Mouse (Mus musculus) stomach, embryonic 16.5 days (tissue): ENCODE results near the gene Fcer2a. TPM values are rescaled to one million over a fixed set of nuclear protein-coding genes. Genes with fewer than 3 reads are reported as not detected.

Experiments
- ATAC-seq: fragments of 200-750 bp; cut with Nextera tagmentation; 2 replicates; pipeline ENCODE4 v1.8.0; 2017; ENCODE audit warnings: moderate number of reproducible peaks, moderate TSS enrichment; ENCODE audit not compliant: insufficient read depth, low FRiP score
- H3K27ac ChIP-seq: fragments of 300-500 bp; sonication (generic); 2 replicates; pipeline ENCODE4 v1.5.1; 2014; ENCODE audit warnings: low read length
- H3K27me3 ChIP-seq: fragments of 300-500 bp; sonication (generic); 2 replicates; pipeline ENCODE4 v1.6.1; 2014; ENCODE audit warnings: low read length, control low read depth, mixed read lengths; ENCODE audit not compliant: control insufficient read depth, insufficient read depth
- H3K36me3 ChIP-seq: fragments of 300-500 bp; sonication (generic); 2 replicates; pipeline ENCODE4 v1.6.1; 2014; ENCODE audit warnings: low read length; ENCODE audit not compliant: control insufficient read depth, insufficient read depth
- H3K4me1 ChIP-seq: fragments of 300-500 bp; sonication (generic); 2 replicates; pipeline ENCODE4 v1.6.1; 2014; ENCODE audit warnings: low read length, control low read depth, mixed read lengths; ENCODE audit not compliant: control insufficient read depth, insufficient read depth
- H3K4me2 ChIP-seq: fragments of 300-500 bp; sonication (generic); 2 replicates; pipeline ENCODE4 v1.6.1; 2014; ENCODE audit warnings: low read depth, low read length, mixed read lengths
- H3K4me3 ChIP-seq: fragments of 300-500 bp; sonication (generic); replicated peaks from 2 replicates; pipeline ENCODE4 v1.5.1; 2014; ENCODE audit warnings: mild to moderate bottlenecking, low read length
- H3K9ac ChIP-seq: fragments of 300-500 bp; sonication (generic); 2 replicates; pipeline ENCODE4 v1.6.1; 2014; ENCODE audit warnings: low read length
- H3K9me3 ChIP-seq: fragments of 300-500 bp; sonication (generic); replicated peaks from 2 replicates; pipeline ENCODE4 v1.6.1; 2016; ENCODE audit warnings: low read length, control low read depth; ENCODE audit not compliant: control insufficient read depth
- WGBS: fragments of 180-500 bp; shearing (Covaris S2); extraction: QIAGEN DNeasy Blood & Tissue Kit; methylation state at CpG from one replicate; pipeline ENCODE4 v1.1.7; 2014; 5-methylcytosine and 5-hydroxymethylcytosine counted together
- polyA plus RNA-seq: library from polyadenylated mRNA; unstranded; fragments of >200 nt; fragmentation: Nextera tagmentation; extraction: Ambion mirVana; gene quantifications from 2 replicates; pipeline ENCODE4 v1.2.1, GENCODE M21; 2015

Gene Fcer2a
- polyA plus RNA-seq, 1 experiment from 2014 or later, result 0.17 TPM

GRCm38 (mm10) chr8:3665507-3665906, 28.5 kb downstream of the Fcer2a start, which contains the start of gene Mcemp1:
Mcemp1 (plus strand) TSS chr8:3665754.
- no peak within 1 kb of the TSS for H3K4me3 ChIP-seq
- H3K4me1 ChIP-seq, result no peaks in the 10 kb centered on the region
- H3K27me3 ChIP-seq, result no peaks in the 10 kb centered on the region
- H3K27ac ChIP-seq, result no peak within 1 kb of the TSS
- no peak for ATAC-seq
- H3K9me3 ChIP-seq, result no peaks in the 10 kb centered on the region
- H3K9ac ChIP-seq, result no peak within 1 kb of the TSS
- no peaks in the 10 kb centered on the region for H3K36me3 ChIP-seq
- WGBS, result 69% methylated on average over 6 of the region's 6 CpGs
- no peak within 1 kb of the TSS for H3K4me2 ChIP-seq

- Histone ChIP-seq H3K4me1 (no peaks in the 10 kb centered on the region), H3K27me3 (no peaks in the 10 kb centered on the region), H3K36me3 (no peaks in the 10 kb centered on the region), H3K9me3 (no peaks in the 10 kb centered on the region), H3K9ac (no peak overlapping the region), H3K4me3 (no peak overlapping the region), H3K27ac (no peak overlapping the region), H3K4me2 (no peak overlapping the region)
- WGBS, result 55% methylated on average over 5 of the region's 5 CpGs
- ATAC-seq, result no peak
These were observed 29.6 kb downstream of the Fcer2a start for GRCm38 (mm10) chr8:3664405-3664804.

DNA sequence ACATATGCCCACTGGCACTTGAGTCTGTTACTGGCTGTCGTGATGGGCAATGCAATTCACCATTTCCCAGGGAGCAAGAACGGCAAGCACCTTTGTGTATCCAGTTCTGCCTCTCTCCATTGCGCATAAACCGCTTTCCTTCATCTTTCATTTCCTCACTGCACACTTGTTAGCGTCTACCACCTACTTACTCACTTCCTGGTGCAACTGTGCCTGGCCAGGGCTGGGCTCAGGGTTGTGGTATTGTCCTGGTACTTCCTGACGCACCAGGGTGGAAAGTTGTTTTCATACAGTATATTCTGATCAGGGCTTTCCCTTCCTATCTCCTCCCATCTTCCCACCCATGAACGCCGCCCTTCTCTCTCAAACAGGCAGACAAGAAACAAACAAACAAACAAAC, 33.1 kb downstream of the Fcer2a start:
- ATAC-seq, result no peak
- H3K9me3 ChIP-seq, result no peaks in the 10 kb centered on the region
- H3K4me3 ChIP-seq, result no peak overlapping the region
- no peaks in the 10 kb centered on the region for H3K27me3 ChIP-seq
- H3K4me2 ChIP-seq, result no peak overlapping the region
- WGBS, result 78% methylated on average over 8 of the region's 8 CpGs
- no peaks in the 10 kb centered on the region for H3K4me1 ChIP-seq
- H3K9ac ChIP-seq, result no peak overlapping the region
- no peak overlapping the region for H3K27ac ChIP-seq
- no peaks in the 10 kb centered on the region for H3K36me3 ChIP-seq

GRCm38 (mm10) chr8:3656725-3657381, 37.1 kb downstream of the Fcer2a start:
- no peaks in the 10 kb centered on the region for H3K27me3 ChIP-seq
- no peaks in the 10 kb centered on the region for H3K9me3 ChIP-seq
- no peak overlapping the region for H3K9ac ChIP-seq
- H3K4me2 ChIP-seq, result no peak overlapping the region
- ATAC-seq, result no peak
- H3K36me3 ChIP-seq, result no peaks in the 10 kb centered on the region
- no peaks in the 10 kb centered on the region for H3K4me1 ChIP-seq
- no peak overlapping the region for H3K27ac ChIP-seq
- no peak overlapping the region for H3K4me3 ChIP-seq
- WGBS, result 16% methylated on average over 7 of the region's 7 CpGs

GRCm38 (mm10) chr8:3655526-3655925, 38.4 kb downstream of the Fcer2a start, which contains the start of gene Retn:
Retn (plus strand) TSS chr8:3655770.
- no peak within 1 kb of the TSS for H3K27ac ChIP-seq
- WGBS, result 52% methylated on average over 3 of the region's 3 CpGs
- H3K4me2 ChIP-seq, result no peak within 1 kb of the TSS
- no peaks in the 10 kb centered on the region for H3K9me3 ChIP-seq
- ATAC-seq, result no peak
- H3K27me3 ChIP-seq, result no peaks in the 10 kb centered on the region
- H3K4me3 ChIP-seq, result no peak within 1 kb of the TSS
- H3K4me1 ChIP-seq, result no peaks in the 10 kb centered on the region
- no peak within 1 kb of the TSS for H3K9ac ChIP-seq
- H3K36me3 ChIP-seq, result no peaks in the 10 kb centered on the region

DNA sequence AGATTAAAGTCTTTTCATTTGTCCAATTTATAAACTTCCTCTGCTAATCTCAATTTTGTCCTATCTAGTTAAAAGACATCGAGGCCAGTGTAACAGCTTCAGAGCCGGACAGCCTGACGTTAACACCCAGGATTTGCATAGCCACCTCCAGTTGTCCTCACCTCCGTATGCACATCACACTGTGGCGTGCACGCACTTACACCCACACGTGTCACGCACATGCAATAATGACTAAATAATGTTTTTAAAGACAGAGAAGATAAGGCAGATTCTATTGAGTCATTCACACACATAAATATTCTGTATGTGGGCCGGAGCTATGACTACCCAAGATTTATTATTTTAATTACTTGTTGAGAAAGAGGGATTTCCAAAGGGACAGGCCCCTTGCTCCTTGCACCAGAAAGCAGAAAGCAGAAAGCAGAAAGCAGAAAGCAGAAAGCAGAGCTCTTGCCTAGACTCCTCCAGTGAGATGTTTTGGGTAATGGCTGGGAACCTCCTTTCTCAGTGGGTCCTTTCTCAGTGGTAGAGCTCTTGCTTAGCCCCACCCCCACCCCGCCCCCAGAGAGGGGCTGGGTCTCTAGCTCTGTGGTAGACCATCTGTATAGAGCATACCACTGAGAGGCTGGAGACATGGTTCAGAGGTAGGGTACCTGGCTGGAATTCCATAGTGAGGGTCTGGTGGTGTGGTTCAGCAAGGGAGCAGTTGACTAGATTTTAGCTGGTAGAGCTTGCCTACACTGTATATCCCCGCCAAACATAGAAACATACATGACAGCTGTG, 39.1 kb downstream of the Fcer2a start:
- Histone ChIP-seq H3K4me2 (no peak overlapping the region), H3K27me3 (no peaks in the 10 kb centered on the region), H3K4me1 (no peaks in the 10 kb centered on the region), H3K27ac (no peak overlapping the region), H3K9me3 (no peaks in the 10 kb centered on the region), H3K9ac (no peak overlapping the region), H3K4me3 (no peak overlapping the region), H3K36me3 (no peaks in the 10 kb centered on the region)
- ATAC-seq, result no peak
- 66% methylated on average over 11 of the region's 11 CpGs for WGBS

GRCm38 (mm10) chr8:3652845-3653244, 41.1 kb downstream of the Fcer2a start:
- no peaks in the 10 kb centered on the region for H3K27me3 ChIP-seq
- H3K4me3 ChIP-seq, result no peak overlapping the region
- no peak for ATAC-seq
- H3K27ac ChIP-seq, result no peak overlapping the region
- H3K36me3 ChIP-seq, result no peaks in the 10 kb centered on the region
- H3K4me1 ChIP-seq, result no peaks in the 10 kb centered on the region
- no peaks in the 10 kb centered on the region for H3K9me3 ChIP-seq
- 64% methylated on average over 3 of the region's 3 CpGs for WGBS
- no peak overlapping the region for H3K9ac ChIP-seq
- no peak overlapping the region for H3K4me2 ChIP-seq

DNA sequence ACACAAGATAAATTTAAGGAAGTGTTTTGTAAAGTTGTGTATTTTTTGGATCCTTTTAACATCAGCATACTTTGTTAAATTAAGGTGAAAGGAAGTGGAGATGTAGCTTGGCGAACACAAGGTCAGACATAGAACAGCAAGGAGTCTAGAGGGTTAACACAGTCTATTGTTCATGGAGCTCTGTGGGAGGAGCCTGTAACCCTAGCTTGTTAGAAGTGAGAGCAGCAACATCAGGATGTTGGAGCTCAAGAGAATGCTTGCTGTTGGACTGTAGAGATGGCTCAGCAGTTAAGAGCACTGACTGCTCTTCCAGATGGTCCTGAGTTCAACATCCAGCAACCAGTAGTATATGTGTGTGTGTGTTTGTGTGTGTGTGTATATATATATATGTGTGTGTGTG, 45.0 kb downstream of the Fcer2a start:
- Histone ChIP-seq H3K4me3 (no peak overlapping the region), H3K4me1 (no peaks in the 10 kb centered on the region), H3K9ac (no peak overlapping the region), H3K9me3 (no peaks in the 10 kb centered on the region), H3K4me2 (no peak overlapping the region), H3K36me3 (no peaks in the 10 kb centered on the region), H3K27me3 (no peaks in the 10 kb centered on the region), H3K27ac (no peak overlapping the region)
- no peak for ATAC-seq
- 47% methylated on average over 1 of the region's 1 CpGs for WGBS

GRCm38 (mm10) chr8:3648268-3648667, 45.7 kb downstream of the Fcer2a start:
- no peaks in the 10 kb centered on the region for H3K36me3 ChIP-seq
- H3K9ac ChIP-seq, result no peak overlapping the region
- no peak for ATAC-seq
- no peaks in the 10 kb centered on the region for H3K9me3 ChIP-seq
- H3K4me1 ChIP-seq, result no peaks in the 10 kb centered on the region
- H3K27me3 ChIP-seq, result no peaks in the 10 kb centered on the region
- WGBS, result 54% methylated on average over 2 of the region's 2 CpGs
- H3K27ac ChIP-seq, result no peak overlapping the region
- H3K4me2 ChIP-seq, result no peak overlapping the region
- H3K4me3 ChIP-seq, result no peak overlapping the region
